Mouse (Mus musculus): ENCODE measurements at regions not wholly inside any gene's neighbourhood (a gene's known extent, or its start where the extent isn't known, plus 50 kb on each side); places are given as distances from the start of the nearest gene placed in this dataset.

- TF ChIP-seq POLR2A (IDR thresholded peaks at IDR 0.05; ENCODE audit: borderline replicate concordance, extremely low read depth, insufficient read depth, insufficient read length, poor library complexity, severe bottlenecking) (no peak), CTCF (IDR thresholded peaks at IDR 0.05; ENCODE audit: borderline replicate concordance, extremely low read depth, insufficient read depth, insufficient read length) (no peak)
Measured at GRCm38 (mm10) chr11:48558053-48558452, 242.1 kb upstream of the Rack1 start.
